Mouse (Mus musculus) heart, embryonic 10.5 days (tissue): Measurements from ENCODE around the gene Trnt1. TPM values are rescaled to one million over a fixed set of nuclear protein-coding genes. Genes with fewer than 3 reads are reported as not detected.

Experiments used
- polyA plus RNA-seq: library from polyadenylated mRNA; unstranded; fragments of >200 nt; fragmentation: Nextera tagmentation; extraction: Ambion mirVana; gene quantifications from 2 replicates; pipeline ENCODE4 v1.2.1, GENCODE M21; 2016

Trnt1 gene
- polyA plus RNA-seq, 1 experiment from 2014 or later, result 64.8 TPM

Other genes with a start within 250 kb of the Trnt1 start
- not detected in 2 replicates for gene Il5ra, start 20.1 kb upstream of the Trnt1 start, polyA plus RNA-seq
- 30.2 and 36.1 TPM in 2 replicates for gene Crbn, start 31.0 kb downstream of the Trnt1 start, polyA plus RNA-seq